Mouse (Mus musculus) kidney, postnatal 0 days (tissue): ENCODE data around the gene Myo5c. TPM values are rescaled to one million over a fixed set of nuclear protein-coding genes. Genes with fewer than 3 reads are reported as not detected.
A peak's percentile ranks its signal among the peaks of the same experiment; 100 is the strongest.

Experiments used
- ATAC-seq: fragments of 200-750 bp; cut with Nextera tagmentation; replicated peaks from 2 replicates; pipeline ENCODE4 v1.8.0; 2017; ENCODE audit warnings: low read depth, moderate number of reproducible peaks, moderate TSS enrichment, moderate library complexity; ENCODE audit not compliant: low FRiP score
- DNase-seq: peaks from one replicate; pipeline ENCODE4 v3.0.0-alpha.2; 2016; ENCODE audit warnings: low spot score
- H3K27ac ChIP-seq: fragments of 300-500 bp; sonication (generic); 2 replicates; pipeline ENCODE4 v1.5.1; 2014; ENCODE audit warnings: mild to moderate bottlenecking
- H3K27me3 ChIP-seq: fragments of 300-500 bp; sonication (generic); 2 replicates; pipeline ENCODE4 v1.6.1; 2014; ENCODE audit warnings: low read length, mixed read lengths; ENCODE audit not compliant: insufficient read depth
- H3K36me3 ChIP-seq: fragments of 300-500 bp; sonication (generic); 2 replicates; pipeline ENCODE4 v1.6.1; 2014; ENCODE audit warnings: low read length, mixed read lengths; ENCODE audit not compliant: insufficient read depth
- H3K4me1 ChIP-seq: fragments of 300-500 bp; sonication (generic); replicated peaks from 2 replicates; pipeline ENCODE4 v1.6.1; 2014; ENCODE audit warnings: antibody characterized with exemption, low read length, mixed read lengths; ENCODE audit not compliant: insufficient read depth
- H3K4me2 ChIP-seq: fragments of 300-500 bp; sonication (generic); 2 replicates; pipeline ENCODE4 v1.6.1; 2014; ENCODE audit warnings: mild to moderate bottlenecking, low read length, moderate library complexity, mixed read lengths
- H3K4me3 ChIP-seq: fragments of 300-500 bp; sonication (generic); replicated peaks from 2 replicates; pipeline ENCODE4 v1.5.1; 2014; ENCODE audit warnings: low read depth, low read length
- H3K9ac ChIP-seq: fragments of 300-500 bp; sonication (generic); 2 replicates; pipeline ENCODE4 v1.6.1; 2014; ENCODE audit warnings: low read depth, low read length
- H3K9me3 ChIP-seq: fragments of 300-500 bp; sonication (generic); replicated peaks from 2 replicates; pipeline ENCODE4 v1.6.1; 2016; ENCODE audit warnings: low read length, inconsistent platforms, mixed read lengths
- CTCF ChIP-seq: IDR thresholded peaks from 2 replicates; pipeline ENCODE4 v1.5.1; 2016; ENCODE audit warnings: antibody characterized with exemption, low read depth, mild to moderate bottlenecking, moderate library complexity
- WGBS: fragments of 180-500 bp; shearing (Covaris S2); extraction: QIAGEN DNeasy Blood & Tissue Kit; methylation state at CpG from one replicate; pipeline ENCODE4 v1.1.7; 2014; 5-methylcytosine and 5-hydroxymethylcytosine counted together
- polyA plus RNA-seq: library from polyadenylated mRNA; unstranded; fragments of >200 nt; fragmentation: Nextera tagmentation; extraction: Ambion mirVana; gene quantifications from 2 replicates; pipeline ENCODE4 v1.2.1, GENCODE M21; 2015

Gene Myo5c
- polyA plus RNA-seq, result 2.4 and 3.5 TPM in 2 replicates

DNA sequence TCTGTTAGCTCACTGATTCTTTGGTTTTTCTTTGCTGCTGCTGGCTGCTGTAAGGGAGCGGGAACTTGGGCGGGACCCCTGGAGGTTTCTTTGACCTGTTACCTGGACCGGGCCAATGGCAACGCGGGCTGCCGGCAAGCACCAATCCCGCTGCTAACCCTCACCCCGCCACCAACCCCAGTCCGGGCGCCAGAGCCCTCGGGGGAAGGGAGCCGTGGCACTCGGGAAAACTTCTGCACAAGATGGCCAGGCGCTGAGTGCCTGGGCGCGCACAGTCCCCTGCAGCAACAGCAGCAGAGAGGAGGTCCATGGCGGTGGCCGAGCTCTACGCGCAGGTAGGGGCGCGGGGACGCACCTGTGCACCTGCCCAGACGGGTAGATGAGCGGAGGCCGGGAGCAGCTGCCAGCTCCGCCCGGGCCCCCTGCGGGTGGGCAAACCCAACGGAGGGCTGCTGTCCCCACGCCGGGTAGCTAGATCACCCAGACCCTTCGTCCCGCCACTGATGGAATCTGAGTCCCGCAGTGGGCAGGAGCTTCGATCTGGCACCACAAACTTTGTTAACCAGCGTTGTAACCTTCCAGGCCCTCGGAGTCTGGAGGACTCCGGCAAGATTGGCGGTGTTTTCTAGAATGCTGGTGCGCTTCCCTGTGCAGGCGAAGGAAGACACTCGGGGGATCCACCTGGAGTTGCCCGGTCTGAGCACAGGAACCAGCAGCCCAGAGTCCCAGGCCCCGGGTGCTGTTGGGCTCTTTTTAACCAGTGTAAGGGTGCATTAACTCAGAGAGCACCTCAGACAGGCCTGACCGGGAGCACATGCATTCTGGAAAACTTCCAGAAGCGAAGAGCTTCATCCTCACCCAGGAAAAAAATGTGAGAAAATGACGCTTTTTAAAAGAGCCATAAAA lies at the start of gene Myo5c:
Myo5c (plus strand) TSS at position 180 of the 906 bp plus-strand sequence.
- peak within 1 kb of the TSS; percentile 59 for H3K4me2 ChIP-seq
- no peak within 1 kb of the TSS for H3K27ac ChIP-seq
- H3K4me3 ChIP-seq, result peak within 1 kb of the TSS; percentile 32
- peak within 1 kb of the TSS; percentile 32 for H3K9ac ChIP-seq
- H3K36me3 ChIP-seq, result no peaks in the 10 kb centered on the region
- no peak for TF ChIP-seq CTCF
- 0 out of 2 replicates have a peak, but pooled peaks cover 3% of the 10 kb centered on the region for H3K4me1 ChIP-seq
- H3K27me3 ChIP-seq, result no peaks in the 10 kb centered on the region
- DNase-seq (peak; percentile 39), ATAC-seq (peak; percentile 78)
- no peaks in the 10 kb centered on the region for H3K9me3 ChIP-seq
- 2% methylated on average over 48 of the region's 48 CpGs for WGBS

DNA sequence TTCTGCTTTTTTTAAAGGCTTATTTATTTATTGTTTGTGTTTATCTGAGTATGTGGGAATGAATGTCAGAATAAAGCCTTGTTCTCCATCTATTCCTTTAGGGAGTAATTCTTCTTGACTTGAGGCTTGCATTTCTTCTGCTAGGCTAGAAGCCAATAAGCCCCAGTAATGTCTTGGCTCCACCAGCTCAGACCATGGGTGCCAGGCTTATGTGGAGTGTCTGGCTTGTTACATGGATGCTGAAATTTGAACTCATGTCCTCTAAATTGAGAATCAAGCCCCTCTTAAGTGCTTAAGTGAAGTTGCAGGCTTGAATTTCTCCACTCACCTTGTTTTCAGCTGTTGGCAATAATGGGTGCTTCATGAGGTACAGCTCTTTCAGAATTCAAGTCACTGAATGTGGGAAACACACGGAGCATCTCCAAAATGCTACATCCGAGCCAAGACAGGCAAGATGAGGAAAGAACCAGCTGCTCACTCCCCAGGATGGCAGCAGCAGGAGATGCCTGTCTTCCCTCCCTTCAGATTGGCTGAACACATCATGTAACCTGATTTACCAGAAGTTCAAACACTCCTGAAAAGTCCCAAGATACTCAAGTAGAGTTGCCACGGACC lies 44.1 kb upstream of the Myo5c start:
- Histone ChIP-seq H3K36me3 (0 out of 2 replicates have a peak, but pooled peaks cover 11% of the 10 kb centered on the region), H3K4me3 (no peak overlapping the region), H3K9ac (no peak overlapping the region), H3K27me3 (no peaks in the 10 kb centered on the region), H3K4me1 (no peaks in the 10 kb centered on the region), H3K27ac (no peak overlapping the region), H3K9me3 (no peaks in the 10 kb centered on the region), H3K4me2 (no peak overlapping the region)
- ATAC-seq (no peak), DNase-seq (no peak)
- TF ChIP-seq CTCF, result no peak
- 82% methylated on average over 3 of the region's 3 CpGs for WGBS

DNA sequence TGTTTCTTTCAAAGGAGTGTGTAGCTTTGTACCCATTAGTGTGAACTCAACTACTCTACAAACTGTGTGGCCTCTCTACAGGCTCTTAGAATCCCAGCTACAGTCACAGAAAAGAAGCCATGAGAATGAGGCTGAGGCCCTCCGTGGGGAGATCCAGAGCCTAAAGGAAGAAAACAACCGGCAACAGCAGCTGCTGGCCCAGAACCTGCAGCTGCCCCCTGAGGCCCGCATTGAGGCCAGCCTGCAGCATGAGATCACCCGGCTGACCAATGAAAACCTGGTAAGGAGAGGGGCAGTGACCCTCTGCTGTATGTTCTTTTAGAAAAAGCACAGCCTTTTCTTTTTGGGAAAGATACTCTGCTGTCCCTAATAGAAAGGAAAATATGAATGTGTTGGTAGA lies 38.0 kb upstream of the Myo5c start:
- Histone ChIP-seq H3K36me3 (no peaks in the 10 kb centered on the region), H3K4me2 (no peak overlapping the region), H3K4me3 (no peak overlapping the region), H3K27me3 (no peaks in the 10 kb centered on the region), H3K4me1 (no peaks in the 10 kb centered on the region), H3K9me3 (no peaks in the 10 kb centered on the region), H3K9ac (no peak overlapping the region), H3K27ac (no peak overlapping the region)
- WGBS, result 52% methylated on average over 4 of the region's 4 CpGs
- ATAC-seq (no peak), DNase-seq (no peak)
- no peak for TF ChIP-seq CTCF

DNA sequence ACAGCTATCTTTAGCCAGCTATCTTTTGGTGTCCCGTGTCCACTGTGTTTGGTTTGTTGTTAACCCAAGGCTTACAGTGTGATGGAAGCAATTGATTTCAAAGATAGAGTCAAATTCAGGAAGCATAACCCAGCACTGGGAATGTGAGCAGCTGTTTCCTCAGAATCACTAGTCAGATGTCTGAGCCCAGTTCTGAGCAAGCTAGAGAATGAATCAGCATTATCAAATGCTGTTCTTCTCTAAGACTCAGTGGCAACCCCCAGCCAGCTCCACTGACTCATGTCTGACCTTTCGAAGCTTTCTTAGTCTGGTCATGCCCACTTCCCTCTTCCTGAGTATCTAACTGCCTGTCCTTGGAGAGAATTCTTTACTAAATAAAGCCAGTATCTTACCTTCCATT lies 35.5 kb upstream of the Myo5c start:
- TF ChIP-seq CTCF, result no peak
- DNase-seq (no peak), ATAC-seq (no peak)
- WGBS, result 66% methylated on average over 2 of the region's 2 CpGs
- Histone ChIP-seq H3K27ac (no peak overlapping the region), H3K4me1 (no peaks in the 10 kb centered on the region), H3K4me3 (no peak overlapping the region), H3K4me2 (no peak overlapping the region), H3K36me3 (peaks cover 4% of the 10 kb centered on the region; the same call in 1 of the 2 replicates), H3K9me3 (no peaks in the 10 kb centered on the region), H3K27me3 (no peaks in the 10 kb centered on the region), H3K9ac (no peak overlapping the region)

DNA sequence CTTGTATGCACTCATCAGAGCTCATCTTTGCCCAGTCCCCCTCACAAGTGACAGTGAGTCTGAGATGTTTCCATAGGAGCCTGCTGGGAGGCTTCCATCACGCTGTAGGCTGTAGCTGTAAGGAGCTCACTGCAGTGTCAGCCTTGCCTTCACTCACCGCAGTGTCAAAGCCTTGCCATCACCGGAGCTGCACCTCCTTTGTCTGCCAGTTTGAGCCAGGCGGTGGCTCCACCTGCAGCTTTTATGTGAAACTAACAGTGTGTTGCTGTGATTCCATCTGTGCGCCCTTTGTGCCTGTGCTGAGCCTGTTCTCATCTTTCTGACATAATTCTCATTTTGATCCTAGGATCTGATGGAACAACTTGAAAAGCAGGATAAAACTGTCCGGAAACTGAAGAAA lies 34.5 kb upstream of the Myo5c start:
- Histone ChIP-seq H3K4me2 (no peak overlapping the region), H3K4me1 (no peaks in the 10 kb centered on the region), H3K27ac (no peak overlapping the region), H3K4me3 (no peak overlapping the region), H3K36me3 (peaks cover 11% of the 10 kb centered on the region), H3K9ac (no peak overlapping the region), H3K27me3 (no peaks in the 10 kb centered on the region), H3K9me3 (no peaks in the 10 kb centered on the region)
- peak; percentile 8 for DNase-seq
- ATAC-seq, result 0 out of 2 replicates have a peak, but pooled peaks have one; percentile 33
- peak; percentile 61 for TF ChIP-seq CTCF
- 58% methylated on average over 6 of the region's 6 CpGs for WGBS

DNA sequence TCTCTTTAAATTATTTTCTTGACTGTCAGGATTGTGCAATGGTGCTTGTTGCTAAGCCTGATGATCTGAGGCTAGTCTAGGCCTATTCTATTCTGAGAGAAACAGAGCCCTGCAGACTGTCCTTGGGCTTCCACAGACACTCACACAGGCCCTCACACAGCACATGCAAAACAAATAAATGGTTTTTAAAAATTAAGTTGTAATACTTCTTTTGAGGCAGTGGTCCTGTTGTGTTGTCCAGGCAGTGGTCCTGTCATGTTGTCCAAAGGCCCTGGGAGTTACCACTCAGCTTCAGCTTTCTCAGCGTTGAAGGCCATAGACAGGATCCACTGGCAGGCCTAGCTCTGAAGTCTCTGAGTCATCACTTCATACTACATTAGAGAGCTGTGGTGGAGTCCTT lies 30.3 kb upstream of the Myo5c start:
- Histone ChIP-seq H3K9ac (no peak overlapping the region), H3K4me3 (no peak overlapping the region), H3K9me3 (no peaks in the 10 kb centered on the region), H3K27me3 (no peaks in the 10 kb centered on the region), H3K4me2 (no peak overlapping the region), H3K36me3 (peaks cover 15% of the 10 kb centered on the region), H3K27ac (no peak overlapping the region), H3K4me1 (no peaks in the 10 kb centered on the region)
- WGBS, result 97% methylated on average over 1 of the region's 1 CpGs
- DNase-seq (no peak), ATAC-seq (no peak)
- no peak for TF ChIP-seq CTCF
